Mouse (Mus musculus): ENCODE data around the gene Zfp106. TPM values are rescaled to one million over a fixed set of nuclear protein-coding genes. Genes with fewer than 3 reads are reported as not detected.

Gene Zfp106
- polyA plus RNA-seq, 1 experiment from 2014 or later, result 58.3 TPM

DNA sequence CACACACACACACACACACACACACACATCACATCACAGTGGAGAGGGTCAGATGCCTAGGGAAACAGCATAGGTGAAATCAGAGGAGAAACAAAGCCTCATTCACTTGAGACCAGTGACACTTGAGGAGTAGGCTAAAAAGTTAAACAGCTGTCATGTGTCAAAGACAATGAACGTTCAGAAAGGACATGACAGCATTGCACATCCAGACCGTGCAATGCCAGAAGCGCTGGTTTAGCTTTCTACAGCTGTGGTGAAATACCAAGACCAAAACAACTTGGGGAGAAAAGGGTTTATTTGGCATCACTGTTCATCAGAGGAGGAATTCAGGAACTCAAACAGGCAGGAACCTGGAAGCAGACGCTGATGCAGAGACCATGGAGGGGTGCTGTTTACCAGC lies 70.4 kb downstream of the Zfp106 start:
- WGBS, result 64% methylated on average over 4 of the region's 4 CpGs
- Histone ChIP-seq H3K4me2 (replicated peaks) (no peak overlapping the region), H3K27me3 (no peaks in the 10 kb centered on the region), H3K4me1 (no peaks in the 10 kb centered on the region), H3K27ac (no peak overlapping the region), H3K9me3 (replicated peaks) (no peaks in the 10 kb centered on the region), H3K4me3 (no peak overlapping the region), H3K9ac (no peak overlapping the region), H3K36me3 (no peaks in the 10 kb centered on the region)
- ATAC-seq (ENCODE audit: low FRiP score), result no peak

- Histone ChIP-seq H3K4me2 (replicated peaks) (no peak overlapping the region), H3K36me3 (no peaks in the 10 kb centered on the region), H3K9ac (no peak overlapping the region), H3K27ac (no peak overlapping the region), H3K27me3 (no peaks in the 10 kb centered on the region), H3K4me3 (no peak overlapping the region), H3K4me1 (no peaks in the 10 kb centered on the region), H3K9me3 (replicated peaks) (no peaks in the 10 kb centered on the region)
- 77% methylated on average over 3 of the region's 3 CpGs for WGBS
- ATAC-seq (ENCODE audit: low FRiP score), result no peak
Measured at GRCm38 (mm10) chr2:120484241-120484640, 79.4 kb downstream of the Zfp106 start.

GRCm38 (mm10) chr2:120482506-120483389 lies 80.9 kb downstream of the Zfp106 start:
- Histone ChIP-seq H3K36me3 (no peaks in the 10 kb centered on the region), H3K4me3 (no peak overlapping the region), H3K9me3 (replicated peaks) (no peaks in the 10 kb centered on the region), H3K4me2 (replicated peaks) (no peak overlapping the region), H3K27ac (no peak overlapping the region), H3K4me1 (no peaks in the 10 kb centered on the region), H3K9ac (no peak overlapping the region), H3K27me3 (no peaks in the 10 kb centered on the region)
- ATAC-seq (ENCODE audit: low FRiP score), result no peak
- WGBS, result 81% methylated on average over 8 of the region's 8 CpGs

DNA sequence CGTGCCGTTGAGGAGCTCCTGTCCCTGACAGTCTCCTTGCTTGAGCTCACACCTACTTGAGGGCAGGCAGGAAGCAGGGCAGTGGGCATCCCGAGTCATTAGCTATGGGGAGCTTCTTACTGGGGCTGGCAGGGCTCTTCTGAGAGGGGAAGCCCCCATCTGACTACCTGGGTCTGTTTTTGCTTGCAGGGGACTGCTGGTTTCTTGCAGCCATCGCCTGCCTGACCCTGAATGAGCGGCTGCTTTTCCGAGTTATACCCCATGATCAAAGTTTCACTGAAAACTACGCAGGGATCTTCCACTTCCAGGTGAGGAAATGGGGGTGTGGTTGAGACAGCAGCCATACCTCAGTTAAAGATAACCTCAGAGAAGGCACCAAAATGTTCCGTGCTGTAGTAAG lies 81.7 kb downstream of the Zfp106 start:
- H3K9ac ChIP-seq, result no peak overlapping the region
- no peak for ATAC-seq (ENCODE audit: low FRiP score)
- H3K9me3 ChIP-seq (replicated peaks), result no peaks in the 10 kb centered on the region
- H3K27ac ChIP-seq, result no peak overlapping the region
- H3K4me2 ChIP-seq (replicated peaks), result no peak overlapping the region
- H3K36me3 ChIP-seq, result no peaks in the 10 kb centered on the region
- 77% methylated on average over 8 of the region's 8 CpGs for WGBS
- no peaks in the 10 kb centered on the region for H3K4me1 ChIP-seq
- no peaks in the 10 kb centered on the region for H3K27me3 ChIP-seq
- H3K4me3 ChIP-seq, result no peak overlapping the region

- H3K27me3 ChIP-seq, result no peaks in the 10 kb centered on the region
- WGBS, result 63% methylated on average over 3 of the region's 3 CpGs
- H3K4me1 ChIP-seq, result 0 out of 2 replicates have a peak, but pooled peaks cover 3% of the 10 kb centered on the region
- H3K9me3 ChIP-seq (replicated peaks), result no peaks in the 10 kb centered on the region
- H3K27ac ChIP-seq, result no peak overlapping the region
- H3K4me3 ChIP-seq, result no peak overlapping the region
- no peaks in the 10 kb centered on the region for H3K36me3 ChIP-seq
- H3K9ac ChIP-seq, result no peak overlapping the region
- ATAC-seq (ENCODE audit: low FRiP score), result no peak
- no peak overlapping the region for H3K4me2 ChIP-seq (replicated peaks)
Measured at GRCm38 (mm10) chr2:120478600-120478999, 85.0 kb downstream of the Zfp106 start.

- ATAC-seq (ENCODE audit: low FRiP score), result no peak
- WGBS, result 63% methylated on average over 13 of the region's 13 CpGs
- H3K27me3 ChIP-seq, result no peaks in the 10 kb centered on the region
Measured at GRCm38 (mm10) chr2:120476277-120477087, 87.2 kb downstream of the Zfp106 start.

DNA sequence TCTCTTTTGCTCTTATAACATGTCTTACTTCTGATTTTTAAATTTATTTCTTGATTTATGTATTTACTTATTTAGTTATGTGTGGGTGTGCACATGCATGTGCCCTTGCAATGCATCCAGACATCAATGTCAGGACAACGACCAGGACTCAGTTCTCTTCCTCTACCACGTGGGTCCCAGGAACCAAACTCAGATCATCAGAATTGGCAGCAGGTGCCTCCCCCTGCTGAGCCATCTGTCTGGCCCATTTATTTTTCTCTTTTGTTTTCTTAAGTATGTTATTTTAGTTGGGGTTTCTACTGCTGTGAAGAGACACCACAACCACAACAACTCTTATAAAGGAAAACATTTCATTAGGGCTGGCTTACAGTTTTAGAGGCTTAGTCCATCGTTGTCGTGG lies 92.8 kb downstream of the Zfp106 start:
- 78% methylated on average over 4 of the region's 4 CpGs for WGBS

More at GRCm38 (mm10) chr2:120476277-120477087, 87.2 kb downstream of the Zfp106 start:
- no peaks in the 10 kb centered on the region for H3K36me3 ChIP-seq
- no peak overlapping the region for H3K9ac ChIP-seq
- no peak overlapping the region for H3K27ac ChIP-seq
- H3K4me3 ChIP-seq, result no peak overlapping the region
- H3K4me2 ChIP-seq (replicated peaks), result no peak overlapping the region
- H3K4me1 ChIP-seq, result 0 out of 2 replicates have a peak, but pooled peaks cover 3% of the 10 kb centered on the region
- no peaks in the 10 kb centered on the region for H3K9me3 ChIP-seq (replicated peaks)

GRCm38 (mm10) chr2:120469715-120470114 lies 93.9 kb downstream of the Zfp106 start:
- H3K4me1 ChIP-seq, result no peaks in the 10 kb centered on the region
- H3K9ac ChIP-seq, result no peak overlapping the region
- WGBS, result 92% methylated on average over 10 of the region's 10 CpGs
- H3K36me3 ChIP-seq, result no peaks in the 10 kb centered on the region
- H3K4me3 ChIP-seq, result no peak overlapping the region
- no peaks in the 10 kb centered on the region for H3K27me3 ChIP-seq
- H3K9me3 ChIP-seq (replicated peaks), result no peaks in the 10 kb centered on the region
- no peak for ATAC-seq (ENCODE audit: low FRiP score)
- no peak overlapping the region for H3K27ac ChIP-seq
- H3K4me2 ChIP-seq (replicated peaks), result no peak overlapping the region

More for the DNA sequence above, 92.8 kb downstream of the Zfp106 start:
- Histone ChIP-seq H3K9me3 (replicated peaks) (no peaks in the 10 kb centered on the region), H3K27me3 (no peaks in the 10 kb centered on the region), H3K4me3 (no peak overlapping the region), H3K4me1 (no peaks in the 10 kb centered on the region), H3K27ac (no peak overlapping the region), H3K9ac (no peak overlapping the region), H3K4me2 (replicated peaks) (no peak overlapping the region), H3K36me3 (no peaks in the 10 kb centered on the region)
- ATAC-seq (ENCODE audit: low FRiP score), result no peak

- no peak overlapping the region for H3K4me2 ChIP-seq (replicated peaks)
- H3K9ac ChIP-seq, result no peak overlapping the region
- 88% methylated on average over 3 of the region's 3 CpGs for WGBS
- H3K36me3 ChIP-seq, result no peaks in the 10 kb centered on the region
- no peak for ATAC-seq (ENCODE audit: low FRiP score)
- no peak overlapping the region for H3K4me3 ChIP-seq
- no peaks in the 10 kb centered on the region for H3K27me3 ChIP-seq
- no peaks in the 10 kb centered on the region for H3K9me3 ChIP-seq (replicated peaks)
- H3K27ac ChIP-seq, result no peak overlapping the region
- H3K4me1 ChIP-seq, result no peaks in the 10 kb centered on the region
Measured at GRCm38 (mm10) chr2:120469220-120469619, 94.4 kb downstream of the Zfp106 start.

DNA sequence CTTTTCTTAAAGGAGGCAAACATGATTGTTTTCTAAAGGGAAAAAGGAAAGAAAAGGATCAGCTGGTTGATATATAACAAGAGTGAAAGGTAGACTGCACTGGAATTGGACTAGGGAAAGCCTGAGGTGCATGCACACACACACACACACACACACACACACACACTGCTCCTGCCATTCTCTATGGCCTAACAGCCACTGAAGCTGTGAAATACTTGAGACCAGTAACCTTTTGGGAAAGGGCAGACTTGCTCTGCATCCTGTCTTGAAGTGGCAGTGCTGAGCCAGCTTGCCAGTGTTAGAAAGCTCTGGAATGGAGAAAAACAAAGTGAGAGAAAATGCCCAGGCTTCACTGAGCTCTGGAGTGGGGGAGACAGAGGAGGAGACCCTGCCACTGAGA lies 95.6 kb downstream of the Zfp106 start:
- no peaks in the 10 kb centered on the region for H3K9me3 ChIP-seq (replicated peaks)
- no peak overlapping the region for H3K9ac ChIP-seq
- H3K4me1 ChIP-seq, result no peaks in the 10 kb centered on the region
- no peak overlapping the region for H3K4me3 ChIP-seq
- H3K4me2 ChIP-seq (replicated peaks), result no peak overlapping the region
- ATAC-seq (ENCODE audit: low FRiP score), result no peak
- no peak overlapping the region for H3K27ac ChIP-seq
- no peaks in the 10 kb centered on the region for H3K36me3 ChIP-seq
- no peaks in the 10 kb centered on the region for H3K27me3 ChIP-seq

DNA sequence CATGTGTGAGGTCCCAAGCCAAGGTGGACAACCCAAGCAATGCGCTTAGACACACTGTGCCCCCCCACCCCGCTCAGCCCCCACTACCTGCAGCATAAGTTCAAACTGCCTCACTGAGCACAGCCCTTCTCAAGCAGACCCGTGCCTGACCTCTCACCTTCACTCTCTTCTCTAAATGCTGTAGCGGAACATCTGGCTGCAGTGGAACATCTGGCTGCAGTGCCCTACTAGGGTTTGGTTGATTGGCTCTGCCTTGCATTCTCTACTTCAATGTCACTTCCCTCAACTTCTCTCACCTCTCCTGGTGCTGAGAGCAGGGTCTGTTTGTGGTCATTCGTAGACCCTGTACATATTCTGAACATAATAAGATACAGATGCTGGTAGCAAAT lies 98.3 kb downstream of the Zfp106 start:
- H3K9ac ChIP-seq, result no peak overlapping the region
- H3K4me3 ChIP-seq, result no peak overlapping the region
- no peaks in the 10 kb centered on the region for H3K27me3 ChIP-seq
- H3K36me3 ChIP-seq, result no peaks in the 10 kb centered on the region
- H3K4me1 ChIP-seq, result no peaks in the 10 kb centered on the region
- 83% methylated on average over 5 of the region's 5 CpGs for WGBS
- ATAC-seq (ENCODE audit: low FRiP score), result no peak
- no peaks in the 10 kb centered on the region for H3K9me3 ChIP-seq (replicated peaks)
- H3K4me2 ChIP-seq (replicated peaks), result no peak overlapping the region
- H3K27ac ChIP-seq, result no peak overlapping the region

DNA sequence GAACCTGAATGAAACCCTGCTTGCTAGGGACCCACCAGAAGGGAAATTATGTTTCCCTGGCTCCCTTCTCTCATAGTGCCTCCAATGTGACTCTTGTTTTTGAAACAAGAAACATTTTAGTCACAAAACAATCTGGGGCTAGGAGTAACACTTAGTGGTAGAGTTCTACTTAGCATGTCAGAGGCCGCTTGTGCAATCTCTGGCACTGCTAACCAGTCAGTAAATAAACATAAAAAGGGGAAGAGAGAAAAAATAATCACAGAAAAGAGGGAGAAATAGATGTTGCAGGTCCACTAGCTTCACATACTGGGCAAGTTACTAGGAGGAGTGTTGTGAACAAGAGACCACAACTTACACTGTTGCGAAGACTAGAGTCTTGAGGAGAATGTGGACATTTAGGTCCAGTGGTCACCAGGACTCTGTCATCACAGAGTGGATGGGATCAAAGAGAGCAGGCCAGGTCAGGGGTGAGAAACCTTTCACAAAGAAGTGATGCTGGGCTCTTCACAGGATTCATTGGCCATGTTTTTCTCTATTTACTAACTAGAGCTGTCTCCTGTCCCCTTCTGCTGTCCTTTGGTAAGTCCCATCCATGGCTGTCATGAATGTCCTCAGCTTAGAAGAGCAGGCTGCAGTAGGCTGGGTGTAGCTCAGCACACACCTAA lies 98.8 kb downstream of the Zfp106 start:
- H3K36me3 ChIP-seq, result no peaks in the 10 kb centered on the region
- H3K27ac ChIP-seq, result no peak overlapping the region
- no peaks in the 10 kb centered on the region for H3K27me3 ChIP-seq
- no peak overlapping the region for H3K4me2 ChIP-seq (replicated peaks)
- no peak overlapping the region for H3K9ac ChIP-seq
- no peak for ATAC-seq (ENCODE audit: low FRiP score)
- H3K4me1 ChIP-seq, result no peaks in the 10 kb centered on the region
- no peaks in the 10 kb centered on the region for H3K9me3 ChIP-seq (replicated peaks)
- WGBS, result 98% methylated on average over 2 of the region's 2 CpGs
- H3K4me3 ChIP-seq, result no peak overlapping the region

Data from hindbrain, embryonic 12.5 days (tissue).